Mouse (Mus musculus): ENCODE data around the gene Adcy5.

DNA sequence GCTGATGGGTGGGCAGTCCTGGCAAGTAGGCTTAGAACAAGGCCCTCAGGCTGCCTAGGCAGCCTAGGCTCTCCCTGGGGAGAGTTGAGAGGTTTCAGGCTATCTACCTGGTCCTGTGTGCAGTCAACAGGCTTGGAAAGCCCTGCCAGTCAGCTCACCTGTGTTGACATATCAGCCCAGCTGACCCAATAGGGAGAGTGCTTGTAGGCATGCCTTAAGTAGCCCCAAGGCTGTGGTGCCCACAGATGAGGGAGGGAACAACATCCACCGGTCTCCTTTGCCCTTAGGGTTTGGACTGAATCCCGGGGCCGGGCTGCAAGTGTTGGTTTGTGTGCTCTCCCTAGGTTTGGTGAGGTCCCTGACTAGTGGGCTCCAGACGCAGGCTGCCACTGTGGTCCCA lies 37.8 kb downstream of the Adcy5 start:
- no peak for TF ChIP-seq CTCF (IDR thresholded peaks at IDR 0.05; ENCODE audit: low read depth, low read length)
- no peak for TF ChIP-seq TAL1 (conservative IDR thresholded peaks at IDR 0.05; ENCODE audit: low read depth, low read length)
- no peak for TF ChIP-seq POLR2AphosphoS5 (IDR thresholded peaks at IDR 0.05; ENCODE audit: insufficient replicate concordance, low read depth, low read length)
